Mouse (Mus musculus) neural tube, embryonic 14.5 days (tissue): ENCODE measurements around the gene Prrc2a. TPM values are rescaled to one million over a fixed set of nuclear protein-coding genes. Genes with fewer than 3 reads are reported as not detected.

Experiments used
- ATAC-seq: fragments of 200-750 bp; cut with Nextera tagmentation; 2 replicates; pipeline ENCODE4 v1.8.0; 2017; ENCODE audit warnings: low read depth, mild to moderate bottlenecking, moderate TSS enrichment, moderate library complexity
- H3K27ac ChIP-seq: fragments of 300-500 bp; sonication (generic); 2 replicates; pipeline ENCODE4 v1.5.1; 2014; ENCODE audit warnings: low read depth, mild to moderate bottlenecking, control low read depth, low read length, moderate library complexity, mixed read lengths
- H3K27me3 ChIP-seq: fragments of 300-500 bp; sonication (generic); 2 replicates; pipeline ENCODE4 v1.6.1; 2014; ENCODE audit warnings: low read length; ENCODE audit not compliant: control insufficient read depth, insufficient read depth
- H3K36me3 ChIP-seq: fragments of 300-500 bp; sonication (generic); 2 replicates; pipeline ENCODE4 v1.6.1; 2014; ENCODE audit warnings: low read length, mixed read lengths; ENCODE audit not compliant: control insufficient read depth, insufficient read depth
- H3K4me1 ChIP-seq: fragments of 300-500 bp; sonication (generic); 2 replicates; pipeline ENCODE4 v1.6.1; 2014; ENCODE audit warnings: low read length; ENCODE audit not compliant: control insufficient read depth, insufficient read depth
- H3K4me2 ChIP-seq: fragments of 300-500 bp; sonication (generic); 2 replicates; pipeline ENCODE4 v1.6.1; 2014; ENCODE audit warnings: mild to moderate bottlenecking, low read depth, low read length, control low read depth
- H3K4me3 ChIP-seq: fragments of 300-500 bp; sonication (generic); 2 replicates; pipeline ENCODE4 v1.5.1; 2014; ENCODE audit warnings: low read depth, low read length, control low read depth, mixed read lengths
- H3K9ac ChIP-seq: fragments of 300-500 bp; sonication (generic); replicated peaks from 2 replicates; pipeline ENCODE4 v1.6.1; 2014; ENCODE audit warnings: low read depth, mild to moderate bottlenecking, control low read depth, low read length, mixed read lengths
- H3K9me3 ChIP-seq: fragments of 300-500 bp; sonication (generic); 2 replicates; pipeline ENCODE4 v1.6.1; 2016; ENCODE audit warnings: low read length; ENCODE audit not compliant: control insufficient read depth
- WGBS: fragments of 180-500 bp; shearing (Covaris S2); extraction: QIAGEN DNeasy Blood & Tissue Kit; methylation state at CpG from one replicate; pipeline ENCODE4 v1.1.7; 2014; 5-methylcytosine and 5-hydroxymethylcytosine counted together
- polyA plus RNA-seq: library from polyadenylated mRNA; unstranded; fragments of >200 nt; fragmentation: Nextera tagmentation; extraction: Ambion mirVana; gene quantifications from 2 replicates; pipeline ENCODE4 v1.2.1, GENCODE M21; 2014

Gene Prrc2a
- polyA plus RNA-seq, 1 experiment from 2014 or later, result 195 TPM

- no peak within 1 kb of the TSS for H3K9ac ChIP-seq
- no peak within 1 kb of the TSS for H3K27ac ChIP-seq
- peaks cover 11% of the 10 kb centered on the region for H3K36me3 ChIP-seq
- H3K4me2 ChIP-seq, result no peak within 1 kb of the TSS
- H3K4me1 ChIP-seq, result no peaks in the 10 kb centered on the region
- no peaks in the 10 kb centered on the region for H3K9me3 ChIP-seq
- H3K27me3 ChIP-seq, result no peaks in the 10 kb centered on the region
- 70% methylated on average over 6 of the region's 6 CpGs for WGBS
- no peak for ATAC-seq
- no peak within 1 kb of the TSS for H3K4me3 ChIP-seq
Observed at GRCm38 (mm10) chr17:35108097-35108496, 56.6 kb downstream of the Prrc2a start, which contains the start of gene Ly6g5c. Gene Ly6g5c (plus strand): TSS chr17:35108279.

GRCm38 (mm10) chr17:35106522-35106921 is 58.2 kb downstream of the Prrc2a start:
- no peak overlapping the region for H3K4me3 ChIP-seq
- WGBS, result 73% methylated on average over 3 of the region's 3 CpGs
- peaks cover 24% of the 10 kb centered on the region for H3K36me3 ChIP-seq
- no peaks in the 10 kb centered on the region for H3K9me3 ChIP-seq
- no peak overlapping the region for H3K4me2 ChIP-seq
- H3K9ac ChIP-seq, result no peak overlapping the region
- no peaks in the 10 kb centered on the region for H3K4me1 ChIP-seq
- ATAC-seq, result no peak
- H3K27me3 ChIP-seq, result no peaks in the 10 kb centered on the region
- no peak overlapping the region for H3K27ac ChIP-seq

GRCm38 (mm10) chr17:35105740-35106389 is 58.8 kb downstream of the Prrc2a start:
- H3K4me3 ChIP-seq, result no peak overlapping the region
- no peak for ATAC-seq
- 27% methylated on average over 13 of the region's 13 CpGs for WGBS
- H3K9me3 ChIP-seq, result no peaks in the 10 kb centered on the region
- H3K9ac ChIP-seq, result no peak overlapping the region
- peaks cover 29% of the 10 kb centered on the region for H3K36me3 ChIP-seq
- no peaks in the 10 kb centered on the region for H3K27me3 ChIP-seq
- no peaks in the 10 kb centered on the region for H3K4me1 ChIP-seq
- no peak overlapping the region for H3K27ac ChIP-seq
- no peak overlapping the region for H3K4me2 ChIP-seq

- Histone ChIP-seq H3K4me3 (no peak overlapping the region), H3K27ac (no peak overlapping the region), H3K9ac (no peak overlapping the region), H3K36me3 (peaks cover 40% of the 10 kb centered on the region), H3K27me3 (no peaks in the 10 kb centered on the region), H3K4me2 (no peak overlapping the region), H3K9me3 (no peaks in the 10 kb centered on the region), H3K4me1 (no peaks in the 10 kb centered on the region)
- no peak for ATAC-seq
- 81% methylated on average over 6 of the region's 6 CpGs for WGBS
Observed at GRCm38 (mm10) chr17:35104754-35105153, 59.9 kb downstream of the Prrc2a start.

GRCm38 (mm10) chr17:35104079-35104478 is 60.6 kb downstream of the Prrc2a start:
- H3K9me3 ChIP-seq, result no peaks in the 10 kb centered on the region
- no peaks in the 10 kb centered on the region for H3K4me1 ChIP-seq
- no peak overlapping the region for H3K27ac ChIP-seq
- H3K36me3 ChIP-seq, result peaks cover 47% of the 10 kb centered on the region
- no peaks in the 10 kb centered on the region for H3K27me3 ChIP-seq
- H3K4me2 ChIP-seq, result no peak overlapping the region
- no peak overlapping the region for H3K4me3 ChIP-seq
- 96% methylated on average over 7 of the region's 7 CpGs for WGBS
- H3K9ac ChIP-seq, result no peak overlapping the region
- ATAC-seq, result no peak

- Histone ChIP-seq H3K4me2 (no peak overlapping the region), H3K9ac (no peak overlapping the region), H3K36me3 (peaks cover 55% of the 10 kb centered on the region), H3K9me3 (no peaks in the 10 kb centered on the region), H3K4me1 (no peaks in the 10 kb centered on the region), H3K27ac (no peak overlapping the region), H3K27me3 (no peaks in the 10 kb centered on the region), H3K4me3 (no peak overlapping the region)
- no peak for ATAC-seq
- WGBS, result 79% methylated on average over 6 of the region's 6 CpGs
Observed at GRCm38 (mm10) chr17:35103221-35103690, 61.4 kb downstream of the Prrc2a start.

- ATAC-seq, result no peak
- Histone ChIP-seq H3K27me3 (no peaks in the 10 kb centered on the region), H3K4me3 (no peak overlapping the region), H3K4me2 (no peak overlapping the region), H3K36me3 (peaks cover 60% of the 10 kb centered on the region), H3K9ac (no peak overlapping the region), H3K4me1 (no peaks in the 10 kb centered on the region), H3K9me3 (no peaks in the 10 kb centered on the region), H3K27ac (no peak overlapping the region)
- WGBS, result 76% methylated on average over 8 of the region's 8 CpGs
Observed at GRCm38 (mm10) chr17:35102299-35102698, 62.4 kb downstream of the Prrc2a start.

- Histone ChIP-seq H3K4me2 (no peak overlapping the region), H3K4me1 (no peaks in the 10 kb centered on the region), H3K9me3 (no peaks in the 10 kb centered on the region), H3K36me3 (peaks cover 66% of the 10 kb centered on the region), H3K9ac (no peak overlapping the region), H3K4me3 (no peak overlapping the region), H3K27me3 (no peaks in the 10 kb centered on the region), H3K27ac (no peak overlapping the region)
- no peak for ATAC-seq
- WGBS, result 92% methylated on average over 11 of the region's 11 CpGs
Observed at GRCm38 (mm10) chr17:35101161-35101560, 63.5 kb downstream of the Prrc2a start.

GRCm38 (mm10) chr17:35100196-35100765 is 64.4 kb downstream of the Prrc2a start:
- Histone ChIP-seq H3K9ac (no peak overlapping the region), H3K9me3 (no peaks in the 10 kb centered on the region), H3K27me3 (no peaks in the 10 kb centered on the region), H3K4me2 (no peak overlapping the region), H3K27ac (no peak overlapping the region), H3K36me3 (peaks cover 71% of the 10 kb centered on the region), H3K4me1 (no peaks in the 10 kb centered on the region), H3K4me3 (no peak overlapping the region)
- 83% methylated on average over 10 of the region's 10 CpGs for WGBS
- no peak for ATAC-seq
